Comparison of ENCODE assay signal across 21 mouse cellular contexts in genomic region chr5:106594388-106594787, GRCm38 (mm10). TPM values are rescaled to one million over a fixed set of nuclear protein-coding genes. Genes with fewer than 3 reads are reported as not detected.
DNase-seq lines count a peak whose midpoint lies in the region; ATAC-seq and TF ChIP-seq lines count a peak whose summit lies in the region.
"Had no signal": no experiment of that assay in that cellular context is flagged by ENCODE, and none has a peak within 500 bp of the region (broad histone marks: within the 10 kb centered on the region; RNA-seq: fewer than 3 reads in every experiment).

No protein-coding gene starts in this region.

- no peaks in the 10 kb centered on the region for H3K9me3 ChIP-seq in midbrain, postnatal 0 days (ENCODE audit: low read length)
- no peaks in the 10 kb centered on the region for H3K9me3 ChIP-seq in midbrain, embryonic 13.5 days
- H3K9me3 ChIP-seq in kidney, embryonic 14.5 days (ENCODE audit: control insufficient read depth, low read length) = no peaks in the 10 kb centered on the region
- H3K9me3 ChIP-seq: limb, embryonic 10.5 days; liver, embryonic 12.5 days had no signal

- no peak overlapping the region for H3K9ac ChIP-seq in heart, adult 2 months (ENCODE audit: low read depth, low read length)
- no peak overlapping the region for H3K9ac ChIP-seq in midbrain, postnatal 0 days (replicated peaks; ENCODE audit: low read length, poor library complexity, severe bottlenecking)
- H3K9ac ChIP-seq in midbrain, embryonic 13.5 days (replicated peaks) = no peak overlapping the region
- no peak overlapping the region for H3K9ac ChIP-seq in kidney, embryonic 14.5 days (ENCODE audit: low read depth, low read length)
- H3K9ac ChIP-seq: liver, embryonic 12.5 days had no signal

- H3K36me3 ChIP-seq in heart, adult 2 months (ENCODE audit: control insufficient read depth, insufficient read depth, low read length) = no peaks in the 10 kb centered on the region
- peaks cover 3% of the 10 kb centered on the region; the same call in 1 of the 2 replicates for H3K36me3 ChIP-seq in midbrain, postnatal 0 days (ENCODE audit: insufficient read depth, low read length)
- H3K36me3 ChIP-seq in midbrain, embryonic 13.5 days = peaks cover 11% of the 10 kb centered on the region
- no peaks in the 10 kb centered on the region; the same call in 1 of the 2 replicates for H3K36me3 ChIP-seq in kidney, embryonic 14.5 days (ENCODE audit: control insufficient read depth, insufficient read depth, low read length)

- H3K79me2 ChIP-seq in heart, adult 2 months (replicated peaks; ENCODE audit: control insufficient read depth, insufficient read depth, low read length) = no peaks in the 10 kb centered on the region

- no peaks in the 10 kb centered on the region for H3K27me3 ChIP-seq in heart, adult 2 months (ENCODE audit: control insufficient read depth, insufficient read depth, low read length)
- H3K27me3 ChIP-seq in midbrain, postnatal 0 days (ENCODE audit: insufficient read depth, low read length) = no peaks in the 10 kb centered on the region
- H3K27me3 ChIP-seq in midbrain, embryonic 13.5 days = no peaks in the 10 kb centered on the region
- no peaks in the 10 kb centered on the region for H3K27me3 ChIP-seq in kidney, embryonic 14.5 days (ENCODE audit: control insufficient read depth, insufficient read depth, low read length)
- H3K27me3 ChIP-seq: liver, embryonic 12.5 days had no signal

- TF ChIP-seq POLR2A in heart, adult 2 months (IDR thresholded peaks at IDR 0.05; ENCODE audit: insufficient read depth, low read depth, low read length) = no peak
- no peak for TF ChIP-seq POLR2A in brain, embryonic 14.5 days (IDR thresholded peaks at IDR 0.05; ENCODE audit: borderline replicate concordance, extremely low read depth, insufficient read depth, insufficient read length, poor library complexity, severe bottlenecking)

- intact Hi-C loops in heart, adult 2 months (cut with DNase I) = no loop called here
- intact Hi-C loops in heart, postnatal 14 days (cut with DNase I) = no loop called here

- no peak overlapping the region for H3K4me2 ChIP-seq in midbrain, postnatal 0 days (ENCODE audit: low read depth, low read length, poor library complexity, severe bottlenecking)
- no peak overlapping the region for H3K4me2 ChIP-seq in midbrain, embryonic 13.5 days (replicated peaks)
- no peak overlapping the region for H3K4me2 ChIP-seq in kidney, embryonic 14.5 days (replicated peaks; ENCODE audit: low read depth, low read length)
- H3K4me2 ChIP-seq: heart, embryonic 11.5 days; liver, embryonic 12.5 days; midbrain, embryonic 11.5 days had no signal

- ATAC-seq in midbrain, postnatal 0 days (ENCODE audit: low FRiP score) = no peak
- no peak for ATAC-seq in midbrain, embryonic 13.5 days
- no peak for ATAC-seq in kidney, embryonic 14.5 days (ENCODE audit: low FRiP score, low TSS enrichment)
- ATAC-seq: liver, embryonic 12.5 days had no signal

- no peaks in the 10 kb centered on the region for H3K4me1 ChIP-seq in heart, adult 2 months (ENCODE audit: control insufficient read depth, insufficient read depth, low read length)
- no peaks in the 10 kb centered on the region for H3K4me1 ChIP-seq in midbrain, postnatal 0 days (ENCODE audit: insufficient read depth, low read length)
- peaks cover 15% of the 10 kb centered on the region for H3K4me1 ChIP-seq in midbrain, embryonic 13.5 days (replicated peaks)
- no peaks in the 10 kb centered on the region for H3K4me1 ChIP-seq in kidney, embryonic 14.5 days (ENCODE audit: control insufficient read depth, insufficient read depth, low read length)
- H3K4me1 ChIP-seq: limb, embryonic 10.5 days; liver, embryonic 12.5 days had no signal

- H3K4me3 ChIP-seq in heart, adult 2 months = no peak overlapping the region
- H3K4me3 ChIP-seq in midbrain, postnatal 0 days (ENCODE audit: low read depth, low read length) = no peak overlapping the region
- no peak overlapping the region for H3K4me3 ChIP-seq in midbrain, embryonic 13.5 days (replicated peaks)
- no peak overlapping the region for H3K4me3 ChIP-seq in kidney, embryonic 14.5 days (ENCODE audit: low read length)
- H3K4me3 ChIP-seq: limb, embryonic 10.5 days; liver, embryonic 12.5 days had no signal

- H3K27ac ChIP-seq in heart, adult 2 months = no peak overlapping the region
- no peak overlapping the region for H3K27ac ChIP-seq in midbrain, postnatal 0 days (ENCODE audit: low read depth, low read length)
- H3K27ac ChIP-seq in midbrain, embryonic 13.5 days = no peak overlapping the region
- no peak overlapping the region for H3K27ac ChIP-seq in kidney, embryonic 14.5 days (ENCODE audit: low read depth, low read length)
- H3K27ac ChIP-seq: limb, embryonic 10.5 days; liver, embryonic 12.5 days had no signal

- DNase-seq in heart, adult 2 months = no peak
- DNase-seq in heart, postnatal 14 days = no peak
- DNase-seq in midbrain, postnatal 0 days (ENCODE audit: low spot score) = no peak
- peak; percentile 61 for DNase-seq in brain, embryonic 14.5 days (ENCODE audit: low read depth)
- no peak for DNase-seq in left cerebral cortex, adult 8-10 months (ENCODE audit: low spot score in 2 of 2)
- DNase-seq: cerebellum, adult 11-12 months; gastrocnemius, postnatal 25 days; thymus, postnatal 36 days had no signal

- TF ChIP-seq CTCF in heart, adult 2 months (IDR thresholded peaks at IDR 0.05) = peak; percentile 15; the same call in 1 of the 2 replicates
- peak; percentile 60 for TF ChIP-seq CTCF in midbrain, postnatal 0 days (IDR thresholded peaks at IDR 0.05)
- TF ChIP-seq CTCF in brain, embryonic 14.5 days (IDR thresholded peaks at IDR 0.05; ENCODE audit: borderline replicate concordance, extremely low read depth, insufficient read depth, insufficient read length) = peak; percentile 38; the same call in 1 of the 2 replicates

- no peak for TF ChIP-seq EP300 in heart, adult 2 months (IDR thresholded peaks at IDR 0.05; ENCODE audit: insufficient read depth, low read depth, low read length)

RNA-seq across cellular contexts. Expression of gene Gm17304, which starts 14.5 kb away (rescaled TPM):
- not detected for total RNA-seq in heart, adult 2 months (2021)
- polyA plus RNA-seq in heart, adult 2 months (2012; rRNA removed) = not detected in 2 replicates
- total RNA-seq in heart, postnatal 14 days (2021) = not detected
- total RNA-seq in midbrain, postnatal 0 days (2014; rRNA removed) = not detected in 2 replicates
- polyA plus RNA-seq in midbrain, postnatal 0 days (2015; fragmentation: Nextera tagmentation; extraction: Ambion mirVana) = not detected in 2 replicates
- polyA plus RNA-seq in midbrain, embryonic 13.5 days (2015; fragmentation: Nextera tagmentation; extraction: Ambion mirVana) = not detected in 2 replicates
- polyA plus RNA-seq in brain, embryonic 14.5 days (2012; rRNA removed) = not detected in 2 replicates
- polyA plus RNA-seq in kidney, embryonic 14.5 days (2014; fragmentation: Nextera tagmentation; extraction: Ambion mirVana) = not detected in 2 replicates
- not detected for total RNA-seq in left cerebral cortex, adult 8-10 months (2022)
- total RNA-seq: adrenal gland, adult 18-20 months; gastrocnemius, postnatal 25 days; hematopoietic stem cell, adult 5-6 weeks; layer of hippocampus, postnatal 25 days had no signal
- polyA plus RNA-seq: cortical plate, adult 2 months; heart, embryonic 11.5 days; intestine, embryonic 14.5 days; limb, embryonic 10.5 days; liver, embryonic 12.5 days; lung, embryonic 16.5 days; midbrain, embryonic 11.5 days; spleen, adult 2 months had no signal
